Mouse (Mus musculus): ENCODE measurements at regions not wholly inside any gene's neighbourhood (a gene's known extent, or its start where the extent isn't known, plus 50 kb on each side); places are given as distances from the start of the nearest gene placed in this dataset.

GRCm38 (mm10) chr4:55604915-55605314, 72.6 kb upstream of the Klf4 start:
- no peaks in the 10 kb centered on the region for H3K27me3 ChIP-seq
- whole genome bisulfite sequencing, result 87% methylated on average over 11 of the region's 11 CpGs
- no peak overlapping the region for H3K4me2 ChIP-seq
- no peaks in the 10 kb centered on the region for H3K9me3 ChIP-seq (replicated peaks)
- no peak for ATAC-seq (replicated peaks; ENCODE audit: low FRiP score)
- H3K27ac ChIP-seq, result no peak overlapping the region
- 0 out of 2 replicates have a peak, but pooled peaks cover 2% of the 10 kb centered on the region for H3K4me1 ChIP-seq
- H3K4me3 ChIP-seq (replicated peaks), result no peak overlapping the region
- no peak overlapping the region for H3K9ac ChIP-seq
- no peaks in the 10 kb centered on the region for H3K36me3 ChIP-seq

- WGBS, result 78% methylated on average over 4 of the region's 4 CpGs
- H3K4me2 ChIP-seq, result no peak overlapping the region
These were observed 71.7 kb upstream of the Klf4 start for GRCm38 (mm10) chr4:55603821-55604435.

GRCm38 (mm10) chr4:55595203-55595602, 62.9 kb upstream of the Klf4 start:
- Histone ChIP-seq H3K27ac (peak overlapping the region; percentile 41; the same call in 1 of the 2 replicates), H3K4me2 (no peak overlapping the region), H3K27me3 (no peaks in the 10 kb centered on the region), H3K36me3 (no peaks in the 10 kb centered on the region), H3K9me3 (replicated peaks) (no peaks in the 10 kb centered on the region), H3K9ac (no peak overlapping the region), H3K4me3 (replicated peaks) (no peak overlapping the region), H3K4me1 (peaks cover 17% of the 10 kb centered on the region)
- peak; percentile 78 for ATAC-seq (replicated peaks; ENCODE audit: low FRiP score)
- WGBS, result 42% methylated on average over 7 of the region's 7 CpGs

More at GRCm38 (mm10) chr4:55603821-55604435, 71.7 kb upstream of the Klf4 start:
- Histone ChIP-seq H3K9ac (no peak overlapping the region), H3K9me3 (replicated peaks) (no peaks in the 10 kb centered on the region), H3K4me1 (0 out of 2 replicates have a peak, but pooled peaks cover 2% of the 10 kb centered on the region), H3K27ac (no peak overlapping the region), H3K36me3 (no peaks in the 10 kb centered on the region), H3K27me3 (no peaks in the 10 kb centered on the region), H3K4me3 (replicated peaks) (no peak overlapping the region)
- no peak for ATAC-seq (replicated peaks; ENCODE audit: low FRiP score)

GRCm38 (mm10) chr4:55594699-55595098, 62.4 kb upstream of the Klf4 start:
- no peak overlapping the region for H3K4me2 ChIP-seq
- peaks cover 17% of the 10 kb centered on the region for H3K4me1 ChIP-seq
- ATAC-seq (replicated peaks; ENCODE audit: low FRiP score), result peak; percentile 72
- H3K4me3 ChIP-seq (replicated peaks), result no peak overlapping the region
- H3K9me3 ChIP-seq (replicated peaks), result no peaks in the 10 kb centered on the region
- WGBS, result 34% methylated on average over 6 of the region's 6 CpGs
- H3K27ac ChIP-seq, result peak overlapping the region; percentile 41; the same call in 1 of the 2 replicates
- no peak overlapping the region for H3K9ac ChIP-seq
- no peaks in the 10 kb centered on the region for H3K36me3 ChIP-seq
- no peaks in the 10 kb centered on the region for H3K27me3 ChIP-seq

GRCm38 (mm10) chr4:55593132-55593531, 60.9 kb upstream of the Klf4 start:
- Histone ChIP-seq H3K9ac (no peak overlapping the region), H3K4me2 (no peak overlapping the region), H3K4me1 (peaks cover 17% of the 10 kb centered on the region), H3K9me3 (replicated peaks) (no peaks in the 10 kb centered on the region), H3K27me3 (no peaks in the 10 kb centered on the region), H3K4me3 (replicated peaks) (no peak overlapping the region), H3K27ac (no peak overlapping the region), H3K36me3 (no peaks in the 10 kb centered on the region)
- WGBS, result 9% methylated on average over 3 of the region's 3 CpGs
- peak; percentile 64 for ATAC-seq (replicated peaks; ENCODE audit: low FRiP score)

- WGBS, result 77% methylated on average over 3 of the region's 3 CpGs
- Histone ChIP-seq H3K9me3 (replicated peaks) (no peaks in the 10 kb centered on the region), H3K27ac (no peak overlapping the region), H3K9ac (no peak overlapping the region), H3K4me3 (replicated peaks) (no peak overlapping the region), H3K4me1 (no peaks in the 10 kb centered on the region), H3K27me3 (no peaks in the 10 kb centered on the region), H3K4me2 (no peak overlapping the region), H3K36me3 (no peaks in the 10 kb centered on the region)
- ATAC-seq (replicated peaks; ENCODE audit: low FRiP score), result no peak
These were observed 53.9 kb upstream of the Klf4 start for GRCm38 (mm10) chr4:55586212-55586611.

- 62% methylated on average over 8 of the region's 8 CpGs for WGBS
- H3K27ac ChIP-seq, result no peak overlapping the region
- H3K27me3 ChIP-seq, result no peaks in the 10 kb centered on the region
- no peaks in the 10 kb centered on the region for H3K9me3 ChIP-seq (replicated peaks)
- H3K4me3 ChIP-seq (replicated peaks), result no peak overlapping the region
- H3K36me3 ChIP-seq, result no peaks in the 10 kb centered on the region
- ATAC-seq (replicated peaks; ENCODE audit: low FRiP score), result no peak
- no peaks in the 10 kb centered on the region for H3K4me1 ChIP-seq
- H3K4me2 ChIP-seq, result no peak overlapping the region
- H3K9ac ChIP-seq, result no peak overlapping the region
These were observed 51.3 kb upstream of the Klf4 start for GRCm38 (mm10) chr4:55583589-55583988.

Data from kidney, embryonic 15.5 days (tissue).